Mouse (Mus musculus) E14TG2a.4 (cell line): ENCODE results near the gene Prcc.

Source experiments
- CTCF ChIP-seq: conservative IDR thresholded peaks from 2 replicates; pipeline ENCODE4 v1.5.1; 2014; ENCODE audit warnings: low read length
- NANOG ChIP-seq: IDR thresholded peaks from 2 replicates; pipeline ENCODE4 v1.6.1; 2014; ENCODE audit warnings: borderline replicate concordance, low read length, mixed read lengths
- POU5F1 ChIP-seq: IDR thresholded peaks from 2 replicates; pipeline ENCODE4 v1.6.1; 2014; ENCODE audit warnings: low read length, borderline replicate concordance

- no peak for TF ChIP-seq CTCF
- TF ChIP-seq NANOG = no peak
- no peak for TF ChIP-seq POU5F1
Observed at GRCm38 (mm10) chr3:87809322-87809962, 76.0 kb downstream of the Prcc start.
